Mouse (Mus musculus) CH12.LX (cell line): ENCODE results near the gene Tiam1.

Experiments used
- CHD1 ChIP-seq: IDR thresholded peaks from 2 replicates; pipeline ENCODE4 v1.6.1; 2012; ENCODE audit warnings: low read depth, low read length, improper control_type of control experiment, inconsistent platforms
- CTCF ChIP-seq, 2 experiments: IDR thresholded peaks in 1 of 2; conservative IDR thresholded peaks in 1 of 2; 2 replicates each; pipeline ENCODE4 v1.5.1; 2011 to 2012; ENCODE audit warnings: low read depth in 2 of 2, low read length in 2 of 2, improper control_type of control experiment in 1 of 2, inconsistent platforms in 1 of 2, mild to moderate bottlenecking in 1 of 2, moderate library complexity in 1 of 2
- EP300 ChIP-seq: IDR thresholded peaks from 2 replicates; pipeline ENCODE4 v1.6.1; 2011; ENCODE audit warnings: low read length, improper control_type of control experiment
- NRF1 ChIP-seq: IDR thresholded peaks from 2 replicates; pipeline ENCODE4 v1.6.1; 2014; ENCODE audit warnings: low read depth, mild to moderate bottlenecking, inconsistent platforms, low read length, improper control_type of control experiment, moderate library complexity

GRCm38 (mm10) chr16:89906909-89907308 is 236.7 kb downstream of the Tiam1 start:
- no peak for TF ChIP-seq CHD1
- TF ChIP-seq CTCF (conservative IDR thresholded peaks at IDR 0.05 in 1 of 2, IDR thresholded peaks at IDR 0.05 in 1 of 2; ENCODE audit: low read depth in 2 of 2, low read length in 2 of 2) = no peak
- no peak for TF ChIP-seq NRF1
- no peak for TF ChIP-seq EP300
